Mouse (Mus musculus) brain, embryonic 14.5 days (tissue): Measurements from ENCODE around the gene Zfyve19.

Experiments
- CTCF ChIP-seq: fragments of 200-500 bp; IDR thresholded peaks from 2 replicates; pipeline ENCODE4 v1.5.1; 2012; ENCODE audit warnings: inconsistent platforms, mild to moderate bottlenecking, moderate library complexity, borderline replicate concordance; ENCODE audit not compliant: insufficient read depth, insufficient read length; ENCODE audit errors: extremely low read depth
- POLR2A ChIP-seq: fragments of 200-500 bp; IDR thresholded peaks from 2 replicates; pipeline ENCODE4 v1.6.1; 2012; ENCODE audit warnings: mild to moderate bottlenecking, inconsistent platforms, borderline replicate concordance; ENCODE audit not compliant: poor library complexity, insufficient read depth, insufficient read length, severe bottlenecking; ENCODE audit errors: extremely low read depth

DNA sequence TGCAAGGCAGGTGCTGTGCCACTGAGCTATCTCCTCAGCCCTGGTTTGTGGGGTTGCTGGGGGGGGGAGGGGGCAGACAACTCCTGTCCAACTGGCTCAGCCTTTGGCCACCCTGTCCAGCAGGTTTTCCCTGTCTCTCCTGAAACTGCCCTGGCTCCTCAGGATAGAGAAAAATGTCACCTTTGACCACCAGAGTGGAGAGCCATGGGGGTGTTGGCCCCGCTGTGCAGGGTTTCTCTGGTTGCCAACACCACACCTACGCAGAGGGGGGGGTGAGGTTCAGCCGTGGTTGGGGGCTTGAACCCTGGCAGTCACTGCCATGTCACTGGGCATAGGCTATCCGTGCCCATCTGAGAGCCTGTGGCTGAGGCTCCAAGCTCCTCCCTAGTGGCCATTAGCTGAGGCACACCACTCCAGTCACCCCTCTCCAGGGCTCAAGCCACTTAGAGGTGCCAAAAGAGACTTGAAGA, 41.2 kb downstream of the Zfyve19 start:
- no peak for TF ChIP-seq POLR2A
- no peak for TF ChIP-seq CTCF
